Mouse (Mus musculus) MEL (cell line): ENCODE results near the gene Zfp641. TPM values are rescaled to one million over a fixed set of nuclear protein-coding genes. Genes with fewer than 3 reads are reported as not detected.

Experiments used
- DNase-seq: peaks from one replicate; pipeline ENCODE4 v3.0.0; 2011; ENCODE audit warnings: low read depth, low spot score
- H3K27ac ChIP-seq: 2 replicates; pipeline ENCODE4 v1.5.1; 2012; ENCODE audit warnings: low read depth, mild to moderate bottlenecking, control low read depth, low read length, moderate library complexity; ENCODE audit not compliant: control insufficient read depth
- H3K27me3 ChIP-seq, 2 experiments: fragments of 150-350 bp in 1 of 2; sonication (generic) in 1 of 2; 2 replicates each; pipeline ENCODE4 v1.6.1; 2012; ENCODE audit warnings: low read length in 2 of 2, mild to moderate bottlenecking in 2 of 2, improper control_type of control experiment in 1 of 2, moderate library complexity in 1 of 2; ENCODE audit not compliant: insufficient read depth in 2 of 2, control insufficient read depth in 1 of 2
- H3K36me3 ChIP-seq, 2 experiments: 2 replicates each; pipeline ENCODE4 v1.6.1; 2012 to 2014; ENCODE audit warnings: low read length in 2 of 2, improper control_type of control experiment in 1 of 2, inconsistent platforms in 1 of 2, mild to moderate bottlenecking in 1 of 2; ENCODE audit not compliant: insufficient read depth in 2 of 2, control insufficient read depth in 1 of 2
- H3K4me1 ChIP-seq, 2 experiments: fragments of 150-350 bp in 1 of 2; sonication (generic) in 1 of 2; 2 replicates each; pipeline ENCODE4 v1.6.1; 2012; ENCODE audit warnings: low read length in 2 of 2, improper control_type of control experiment in 1 of 2, mild to moderate bottlenecking in 1 of 2; ENCODE audit not compliant: insufficient read depth in 2 of 2, control insufficient read depth in 1 of 2
- H3K4me3 ChIP-seq, 2 experiments: fragments of 150-350 bp in 1 of 2; sonication (generic) in 1 of 2; 2 replicates each; pipeline ENCODE4 v1.5.1; 2012; ENCODE audit warnings: low read depth in 2 of 2, low read length in 2 of 2, mild to moderate bottlenecking in 2 of 2, moderate library complexity in 2 of 2, control low read depth in 1 of 2, improper control_type of control experiment in 1 of 2; ENCODE audit not compliant: control insufficient read depth in 1 of 2, insufficient read depth in 1 of 2
- H3K79me2 ChIP-seq: 2 replicates; pipeline ENCODE4 v1.6.1; 2012; ENCODE audit warnings: mild to moderate bottlenecking, low read length, moderate library complexity; ENCODE audit not compliant: control insufficient read depth, poor library complexity, insufficient read depth
- H3K9ac ChIP-seq: 2 replicates; pipeline ENCODE4 v1.6.1; 2012; ENCODE audit warnings: low read depth, mild to moderate bottlenecking, control low read depth, low read length, moderate library complexity; ENCODE audit not compliant: control insufficient read depth, poor library complexity, severe bottlenecking
- H3K9me3 ChIP-seq: fragments of 150-350 bp; sonication (generic); replicated peaks from 2 replicates; pipeline ENCODE4 v1.6.1; 2012; ENCODE audit warnings: mild to moderate bottlenecking, low read length, improper control_type of control experiment, moderate library complexity; ENCODE audit not compliant: insufficient read depth
- CHD2 ChIP-seq: IDR thresholded peaks from 2 replicates; pipeline ENCODE4 v1.6.1; 2011; ENCODE audit warnings: low read length, improper control_type of control experiment
- CTCF ChIP-seq, 3 experiments: IDR thresholded peaks in 2 of 3; conservative IDR thresholded peaks in 1 of 3; 2 replicates each; pipeline ENCODE4 v1.5.1; 2011 to 2012; ENCODE audit warnings: low read length in 3 of 3, low read depth in 2 of 3, mild to moderate bottlenecking in 2 of 3, improper control_type of control experiment in 1 of 3, inconsistent platforms in 1 of 3, mixed read lengths in 1 of 3, moderate library complexity in 1 of 3; ENCODE audit not compliant: control insufficient read depth in 1 of 3, insufficient read depth in 1 of 3, poor library complexity in 1 of 3, severe bottlenecking in 1 of 3
- EP300 ChIP-seq, 2 experiments: IDR thresholded peaks; 2 replicates each; pipeline ENCODE4 v1.6.1; 2011; ENCODE audit warnings: improper control_type of control experiment in 2 of 2, low read length in 2 of 2, low read depth in 1 of 2, mild to moderate bottlenecking in 1 of 2
- GABPA ChIP-seq: IDR thresholded peaks from 2 replicates; pipeline ENCODE4 v1.6.1; 2012; ENCODE audit warnings: low read depth, mild to moderate bottlenecking, inconsistent platforms, low read length, improper control_type of control experiment, moderate library complexity
- JUND ChIP-seq: IDR thresholded peaks from 2 replicates; pipeline ENCODE4 v1.6.1; 2011; ENCODE audit warnings: low read depth, mild to moderate bottlenecking, improper control_type of control experiment, low read length
- KAT2A ChIP-seq: conservative IDR thresholded peaks from 2 replicates; pipeline ENCODE4 v1.6.1; 2012; ENCODE audit warnings: low read depth, low read length, improper control_type of control experiment, inconsistent platforms
- MAFK ChIP-seq: IDR thresholded peaks from 2 replicates; pipeline ENCODE4 v1.6.1; 2011; ENCODE audit warnings: low read depth, mild to moderate bottlenecking, low read length, improper control_type of control experiment, borderline replicate concordance
- MAZ ChIP-seq: IDR thresholded peaks from 2 replicates; pipeline ENCODE4 v1.6.1; 2012; ENCODE audit warnings: low read depth, mild to moderate bottlenecking, inconsistent platforms, low read length, improper control_type of control experiment
- MEF2A ChIP-seq: IDR thresholded peaks from 2 replicates; pipeline ENCODE4 v1.6.1; 2014; ENCODE audit warnings: low read depth, mild to moderate bottlenecking, inconsistent platforms, low read length, improper control_type of control experiment; ENCODE audit not compliant: poor library complexity, insufficient replicate concordance, severe bottlenecking; ENCODE audit errors: extremely low read depth
- MXI1 ChIP-seq: IDR thresholded peaks from 2 replicates; pipeline ENCODE4 v1.6.1; 2011; ENCODE audit warnings: mild to moderate bottlenecking, low read depth, low read length, improper control_type of control experiment
- NELFE ChIP-seq: IDR thresholded peaks from 2 replicates; pipeline ENCODE4 v1.6.1; 2011; ENCODE audit warnings: low read depth, low read length, improper control_type of control experiment
- POLR2A ChIP-seq, 2 experiments: IDR thresholded peaks; 2 replicates each; pipeline ENCODE4 v1.6.1; 2011 to 2012; ENCODE audit warnings: low read length in 2 of 2, mild to moderate bottlenecking in 2 of 2, control low read depth in 1 of 2, improper control_type of control experiment in 1 of 2, low read depth in 1 of 2, moderate library complexity in 1 of 2; ENCODE audit not compliant: control insufficient read depth in 1 of 2, insufficient read depth in 1 of 2, poor library complexity in 1 of 2
- POLR2AphosphoS2 ChIP-seq: IDR thresholded peaks from 2 replicates; pipeline ENCODE4 v1.6.1; 2011; ENCODE audit warnings: low read length, improper control_type of control experiment
- POLR2AphosphoS5 ChIP-seq: IDR thresholded peaks from 2 replicates; pipeline ENCODE4 v1.6.1; 2012; ENCODE audit warnings: low read depth, borderline replicate concordance, mild to moderate bottlenecking, inconsistent platforms, low read length, moderate library complexity, mixed read lengths
- RAD21 ChIP-seq: IDR thresholded peaks from 2 replicates; pipeline ENCODE4 v1.6.1; 2011; ENCODE audit warnings: mild to moderate bottlenecking, low read depth, low read length, improper control_type of control experiment
- RCOR1 ChIP-seq: IDR thresholded peaks from 2 replicates; pipeline ENCODE4 v1.6.1; 2012; ENCODE audit warnings: low read depth, mild to moderate bottlenecking, inconsistent platforms, low read length, improper control_type of control experiment
- SIN3A ChIP-seq: IDR thresholded peaks from 2 replicates; pipeline ENCODE4 v1.6.1; 2012; ENCODE audit warnings: low read length, improper control_type of control experiment, inconsistent platforms
- TCF12 ChIP-seq: IDR thresholded peaks from 2 replicates; pipeline ENCODE4 v1.6.1; 2014; ENCODE audit warnings: low read depth, mild to moderate bottlenecking, inconsistent platforms, low read length, improper control_type of control experiment, moderate library complexity
- UBTF ChIP-seq: IDR thresholded peaks from 2 replicates; pipeline ENCODE4 v1.6.1; 2012; ENCODE audit warnings: low read depth, mild to moderate bottlenecking, inconsistent platforms, low read length, improper control_type of control experiment, moderate library complexity, borderline replicate concordance; ENCODE audit not compliant: insufficient read depth
- USF1 ChIP-seq: IDR thresholded peaks from 2 replicates; pipeline ENCODE4 v1.6.1; 2014; ENCODE audit warnings: low read depth, mild to moderate bottlenecking, inconsistent platforms, low read length, improper control_type of control experiment, moderate library complexity
- ZC3H11A ChIP-seq: IDR thresholded peaks from 2 replicates; pipeline ENCODE4 v1.6.1; 2012; ENCODE audit warnings: low read depth, mild to moderate bottlenecking, inconsistent platforms, low read length, improper control_type of control experiment
- polyA plus RNA-seq, 2 experiments: library from polyadenylated mRNA; stranded (reverse) in 1 of 2; unstranded in 1 of 2; fragments of >175 nt in 1 of 2; fragments of >200 nt in 1 of 2; gene quantifications; 2 replicates each; pipeline versions ENCODE4 v1.2.1 to v1.2.4; 2012; ENCODE audit warnings: low replicate concordance in 2 of 2, low read depth in 1 of 2; ENCODE audit not compliant: insufficient read length in 2 of 2, insufficient read depth in 1 of 2, missing spikeins in 1 of 2
- total RNA-seq: library from RNA; depleted of rRNA; stranded (reverse); fragments of 300-350 nt; gene quantifications from 2 replicates; pipeline ENCODE4 v1.2.3, GENCODE M21; 2012

Gene Zfp641
- total and polyA plus RNA-seq, 3 experiments: not detected

DNA sequence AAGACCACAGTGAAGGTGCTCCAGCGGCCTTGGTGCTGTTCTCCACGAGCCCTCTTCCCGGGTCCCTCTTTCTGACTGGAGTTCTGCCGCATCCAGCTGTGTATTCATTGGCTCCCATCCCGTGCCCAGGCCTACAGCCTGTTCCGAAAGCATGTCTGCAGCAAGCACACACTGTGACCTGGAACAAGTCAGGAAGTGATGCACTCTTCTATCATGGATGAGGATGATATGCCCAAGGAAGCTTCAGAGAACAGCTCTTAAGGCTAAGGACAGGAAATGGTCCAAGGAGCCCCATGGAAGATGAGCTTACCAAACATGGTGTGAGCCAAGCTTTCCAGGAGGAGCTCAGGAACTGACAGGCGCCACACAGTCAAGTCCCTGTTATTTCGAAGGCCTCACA, 2.3 kb downstream of the Zfp641 start:
- H3K27me3 ChIP-seq: no peaks in the 10 kb centered on the region
- TF ChIP-seq POLR2AphosphoS2: no peak
- TF ChIP-seq NELFE: no peak
- no peak for TF ChIP-seq KAT2A
- TF ChIP-seq MXI1: no peak
- TF ChIP-seq RAD21: no peak
- TF ChIP-seq RCOR1: no peak
- TF ChIP-seq EP300 (IDR thresholded peaks at IDR 0.05; ENCODE audit: low read depth in 1 of 2, low read length in 2 of 2): no peak
- TF ChIP-seq TCF12: no peak
- no peak for TF ChIP-seq SIN3A
- TF ChIP-seq MAFK: no peak
- no peak for TF ChIP-seq CHD2
- TF ChIP-seq POLR2AphosphoS5: no peak
- no peak for TF ChIP-seq UBTF
- no peak for TF ChIP-seq JUND
- TF ChIP-seq POLR2A (IDR thresholded peaks at IDR 0.05; ENCODE audit: control insufficient read depth in 1 of 2, insufficient read depth in 1 of 2, low read depth in 1 of 2, low read length in 2 of 2, poor library complexity in 1 of 2): no peak
- TF ChIP-seq MAZ: no peak
- no peak for TF ChIP-seq MEF2A
- no peak for TF ChIP-seq USF1
- no peak for TF ChIP-seq GABPA
- no peak for TF ChIP-seq CTCF (IDR thresholded peaks at IDR 0.05 in 2 of 3, conservative IDR thresholded peaks at IDR 0.05 in 1 of 3; ENCODE audit: control insufficient read depth in 1 of 3, insufficient read depth in 1 of 3, low read depth in 2 of 3, low read length in 3 of 3, poor library complexity in 1 of 3, severe bottlenecking in 1 of 3)

DNA sequence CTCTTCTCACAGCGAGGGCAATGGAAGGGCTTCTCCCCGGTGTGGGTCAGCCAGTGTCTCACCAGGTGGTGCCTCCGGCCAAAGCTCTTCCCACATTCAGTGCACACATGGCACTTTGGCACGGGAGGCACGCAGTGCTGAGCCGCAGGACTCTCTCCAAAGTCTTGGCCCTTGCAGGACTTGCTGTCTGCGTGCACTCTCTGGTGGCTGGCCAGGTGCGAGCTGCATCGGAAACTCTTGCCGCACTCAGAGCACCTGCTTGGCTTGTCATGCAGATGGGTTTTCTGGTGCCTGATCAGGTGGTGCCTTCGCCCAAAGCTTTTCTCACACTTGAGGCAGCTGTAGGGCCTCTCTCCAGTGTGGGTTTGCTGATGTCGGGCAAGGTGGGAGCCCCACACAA, 7.4 kb downstream of the Zfp641 start:
- H3K9ac ChIP-seq: no peak overlapping the region
- H3K27me3 ChIP-seq: no peaks in the 10 kb centered on the region
- H3K4me1 ChIP-seq: no peaks in the 10 kb centered on the region
- H3K9me3 ChIP-seq: no peaks in the 10 kb centered on the region
- H3K27ac ChIP-seq: no peak overlapping the region
- no peak overlapping the region for H3K4me3 ChIP-seq
- TF ChIP-seq JUND (no peak), POLR2A (IDR thresholded peaks at IDR 0.05; ENCODE audit: control insufficient read depth in 1 of 2, insufficient read depth in 1 of 2, low read depth in 1 of 2, low read length in 2 of 2, poor library complexity in 1 of 2) (no peak), ZC3H11A (no peak)
- TF ChIP-seq, all 39 proteins: peak for 0
- no peaks in the 10 kb centered on the region for H3K79me2 ChIP-seq
- DNase-seq: no peak
- no peaks in the 10 kb centered on the region for H3K36me3 ChIP-seq

More for the DNA sequence above, 2.3 kb downstream of the Zfp641 start:
- Histone ChIP-seq H3K27ac (no peak overlapping the region), H3K4me3 (no peak overlapping the region), H3K9ac (no peak overlapping the region), H3K36me3 (no peaks in the 10 kb centered on the region), H3K79me2 (no peaks in the 10 kb centered on the region), H3K4me1 (no peaks in the 10 kb centered on the region), H3K9me3 (no peaks in the 10 kb centered on the region)
- no peak for DNase-seq
